ENCODE assay signal across 18 mouse cellular contexts in the genomic region with DNA sequence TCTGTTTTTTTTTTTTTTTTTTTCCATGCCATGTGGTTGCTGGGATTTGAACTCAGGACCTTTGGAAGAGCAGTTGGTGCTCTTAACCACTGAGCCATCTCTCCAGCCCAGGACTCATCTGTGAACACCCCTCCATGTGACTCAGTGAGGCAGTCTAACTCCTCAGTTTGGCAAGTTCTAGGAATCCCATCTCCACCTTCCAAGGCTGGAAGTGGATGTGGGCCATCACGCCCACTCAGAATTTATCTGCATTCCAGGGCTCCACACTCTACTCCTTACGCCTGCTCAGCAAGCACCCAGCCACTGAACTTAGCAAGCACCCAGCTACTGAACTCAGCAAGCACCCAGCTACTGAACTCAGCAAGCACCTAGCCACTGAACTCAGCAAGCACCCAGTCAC.
"Had no signal": no experiment of that assay in that cellular context is flagged by ENCODE, and none has a peak within 500 bp of the region (broad histone marks: within the 10 kb centered on the region; RNA-seq: fewer than 3 reads in every experiment).

No protein-coding gene starts in this region.

- ATAC-seq: forebrain, embryonic 13.5 days; forebrain, embryonic 14.5 days; forebrain, embryonic 15.5 days; forebrain, embryonic 16.5 days; forebrain, postnatal 0 days had no signal

- DNase-seq: cerebellum, postnatal 10 days; cerebellum, postnatal 14 days; cerebellum, postnatal 25 days; cerebellum, postnatal 36 days; embryo, embryonic 11 days; forebrain, postnatal 0 days; gastrocnemius, adult 2 months; gastrocnemius, postnatal 10 days; gastrocnemius, postnatal 14 days; gastrocnemius, postnatal 25 days; gastrocnemius, postnatal 36 days; heart, adult 11 months; heart, adult 18-20 months; heart, adult 2 months had no signal
